Mouse (Mus musculus) intestine, embryonic 14.5 days (tissue): ENCODE measurements around the gene Gpr137. TPM values are rescaled to one million over a fixed set of nuclear protein-coding genes. Genes with fewer than 3 reads are reported as not detected.
A peak's percentile ranks its signal among the peaks of the same experiment; 100 is the strongest.

Source experiments
- ATAC-seq: fragments of 200-750 bp; cut with Nextera tagmentation; replicated peaks from 2 replicates; pipeline ENCODE4 v1.8.0; 2017; ENCODE audit warnings: low read depth, moderate number of reproducible peaks, moderate TSS enrichment, moderate library complexity; ENCODE audit not compliant: low FRiP score, low TSS enrichment
- DNase-seq: peaks from one replicate; pipeline ENCODE4 v3.0.0-alpha.2; 2018; ENCODE audit warnings: low spot score
- H3K27ac ChIP-seq: fragments of 300-500 bp; sonication (generic); 2 replicates; pipeline ENCODE4 v1.5.1; 2014; ENCODE audit warnings: low read depth, mild to moderate bottlenecking, control low read depth
- H3K27me3 ChIP-seq: fragments of 300-500 bp; sonication (generic); replicated peaks from 2 replicates; pipeline ENCODE4 v1.6.1; 2014; ENCODE audit warnings: low read length, control low read depth; ENCODE audit not compliant: control insufficient read depth, insufficient read depth
- H3K36me3 ChIP-seq: fragments of 300-500 bp; sonication (generic); 2 replicates; pipeline ENCODE4 v1.6.1; 2014; ENCODE audit warnings: low read length, control low read depth; ENCODE audit not compliant: control insufficient read depth, insufficient read depth
- H3K4me1 ChIP-seq: fragments of 300-500 bp; sonication (generic); replicated peaks from 2 replicates; pipeline ENCODE4 v1.6.1; 2014; ENCODE audit warnings: low read length, control low read depth, mixed read lengths; ENCODE audit not compliant: control insufficient read depth, insufficient read depth
- H3K4me2 ChIP-seq: fragments of 300-500 bp; sonication (generic); 2 replicates; pipeline ENCODE4 v1.6.1; 2014; ENCODE audit warnings: low read length
- H3K4me3 ChIP-seq: fragments of 300-500 bp; sonication (generic); 2 replicates; pipeline ENCODE4 v1.5.1; 2014; ENCODE audit warnings: low read depth, low read length, control low read depth, mixed read lengths
- H3K9ac ChIP-seq: fragments of 300-500 bp; sonication (generic); 2 replicates; pipeline ENCODE4 v1.6.1; 2014; ENCODE audit warnings: mild to moderate bottlenecking, low read length
- H3K9me3 ChIP-seq: fragments of 300-500 bp; sonication (generic); 2 replicates; pipeline ENCODE4 v1.6.1; 2016; ENCODE audit warnings: low read length, control low read depth; ENCODE audit not compliant: control insufficient read depth
- WGBS: fragments of 180-500 bp; shearing (Covaris S2); extraction: QIAGEN DNeasy Blood & Tissue Kit; methylation state at CpG from one replicate; pipeline ENCODE4 v1.1.7; 2014; 5-methylcytosine and 5-hydroxymethylcytosine counted together
- polyA plus RNA-seq: library from polyadenylated mRNA; unstranded; fragments of >200 nt; fragmentation: Nextera tagmentation; extraction: Ambion mirVana; gene quantifications from 2 replicates; pipeline ENCODE4 v1.2.1, GENCODE M21; 2014

Gene Gpr137
- polyA plus RNA-seq, 1 experiment from 2014 or later, result 20.2 TPM

DNA sequence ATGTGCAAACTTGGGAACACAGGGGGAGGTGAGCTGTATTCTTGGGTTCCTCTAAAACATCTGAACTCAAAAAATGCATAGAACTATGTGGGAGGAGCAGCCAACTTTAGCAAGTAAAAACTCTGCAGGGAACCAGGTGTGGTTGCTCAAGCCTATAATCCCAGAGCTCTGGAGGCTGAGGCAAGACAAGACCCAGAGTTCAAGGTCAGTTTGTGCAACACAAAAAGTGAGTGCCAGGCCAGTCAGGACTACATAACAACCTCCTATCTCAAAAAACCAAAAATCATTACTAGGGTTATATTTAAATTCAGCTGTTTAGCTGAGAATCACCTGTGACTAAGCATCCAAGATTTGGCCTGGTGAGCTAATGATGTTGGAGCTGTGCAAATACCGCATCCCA lies 10.3 kb downstream of the Gpr137 start:
- no peak overlapping the region for H3K4me2 ChIP-seq
- WGBS, result 58% methylated on average over 1 of the region's 1 CpGs
- no peak overlapping the region for H3K4me3 ChIP-seq
- peaks cover 85% of the 10 kb centered on the region for H3K27me3 ChIP-seq
- DNase-seq (no peak), ATAC-seq (no peak)
- no peak overlapping the region for H3K27ac ChIP-seq
- H3K9ac ChIP-seq, result no peak overlapping the region
- peaks cover 6% of the 10 kb centered on the region for H3K4me1 ChIP-seq
- no peaks in the 10 kb centered on the region for H3K9me3 ChIP-seq
- H3K36me3 ChIP-seq, result no peaks in the 10 kb centered on the region

DNA sequence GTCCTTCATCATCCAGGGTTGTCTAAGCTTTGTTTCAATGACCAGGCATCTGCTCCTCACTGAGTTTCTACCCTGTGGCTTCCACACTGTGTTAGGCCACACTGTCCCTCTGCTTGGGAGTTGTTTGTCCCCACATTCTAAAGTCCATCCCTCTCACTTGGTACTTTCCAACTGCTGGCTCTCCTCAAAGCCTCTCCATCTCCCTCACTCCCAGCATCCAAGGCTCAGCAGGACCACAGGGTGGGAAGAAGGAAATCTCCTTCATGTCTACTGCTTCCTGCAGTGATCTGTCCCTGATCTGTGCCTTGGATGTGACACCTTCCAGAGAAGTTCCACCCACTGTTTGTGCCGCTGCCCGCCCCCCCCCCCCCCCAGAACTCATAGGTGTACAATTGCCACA lies 11.3 kb downstream of the Gpr137 start:
- H3K27me3 ChIP-seq, result peaks cover 91% of the 10 kb centered on the region

DNA sequence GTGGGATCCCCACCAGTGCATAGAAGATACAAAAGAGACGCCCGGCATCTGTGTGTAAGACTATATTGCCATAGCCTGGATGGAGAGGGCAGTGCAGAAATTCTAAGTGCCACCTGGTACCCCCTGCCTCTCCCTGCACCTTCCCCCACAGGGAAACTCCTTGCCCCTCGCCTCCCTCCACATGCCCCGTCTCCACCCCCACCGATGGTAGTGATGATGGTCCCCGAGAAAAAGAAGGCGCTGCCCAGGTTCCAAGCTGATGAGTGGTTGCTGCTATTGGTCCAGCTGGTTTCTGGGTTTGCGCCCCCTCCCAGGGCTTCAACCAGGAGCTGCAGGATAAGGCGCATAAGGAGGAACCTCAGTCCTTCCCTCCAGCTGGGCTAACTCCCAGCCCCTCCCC lies 14.2 kb downstream of the Gpr137 start:
- H3K4me1 ChIP-seq, result peaks cover 6% of the 10 kb centered on the region
- no peak overlapping the region for H3K9ac ChIP-seq
- H3K4me2 ChIP-seq, result no peak overlapping the region
- peaks cover 91% of the 10 kb centered on the region for H3K27me3 ChIP-seq
- DNase-seq (no peak), ATAC-seq (no peak)
- no peaks in the 10 kb centered on the region for H3K36me3 ChIP-seq
- H3K9me3 ChIP-seq, result no peaks in the 10 kb centered on the region
- no peak overlapping the region for H3K4me3 ChIP-seq
- WGBS, result 12% methylated on average over 9 of the region's 9 CpGs
- H3K27ac ChIP-seq, result no peak overlapping the region

More for the DNA sequence above, 11.3 kb downstream of the Gpr137 start:
- WGBS, result 7% methylated on average over 2 of the region's 2 CpGs
- no peak overlapping the region for H3K9ac ChIP-seq
- DNase-seq (no peak), ATAC-seq (no peak)
- no peak overlapping the region for H3K27ac ChIP-seq
- peaks cover 6% of the 10 kb centered on the region for H3K4me1 ChIP-seq
- no peak overlapping the region for H3K4me2 ChIP-seq
- H3K4me3 ChIP-seq, result no peak overlapping the region
- H3K36me3 ChIP-seq, result no peaks in the 10 kb centered on the region
- no peaks in the 10 kb centered on the region for H3K9me3 ChIP-seq

DNA sequence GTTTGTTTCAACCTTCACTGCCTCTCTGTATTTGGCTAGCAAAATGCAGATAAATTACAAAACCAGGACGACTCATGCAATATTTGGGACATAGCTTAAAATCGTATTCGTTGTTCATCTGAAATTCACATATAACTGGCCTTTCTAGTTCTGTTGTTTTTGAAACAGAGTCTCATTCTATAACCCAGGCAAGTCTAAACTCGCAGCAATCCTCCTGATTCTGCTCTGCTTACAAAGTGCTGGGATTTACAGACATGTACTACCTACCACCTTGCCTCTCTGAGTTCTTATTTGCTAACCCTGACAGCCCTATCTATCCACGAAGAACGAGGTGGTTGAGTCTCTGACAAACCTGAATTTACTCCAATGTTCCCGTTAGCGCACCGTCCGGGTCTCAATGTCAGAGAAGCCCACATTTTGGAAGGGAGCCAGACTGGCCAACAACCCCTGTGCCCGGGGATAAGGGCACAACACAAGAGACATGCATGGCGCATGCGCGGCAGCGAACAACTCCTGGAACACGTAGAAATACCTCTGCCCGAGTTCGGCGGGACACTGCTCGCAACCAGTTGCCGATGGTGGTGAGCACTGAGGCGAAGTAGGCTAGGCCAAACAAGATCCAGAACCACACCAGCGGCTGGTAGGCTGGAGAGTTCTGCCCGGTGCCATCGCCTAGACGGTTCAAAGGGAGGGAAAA lies 15.6 kb downstream of the Gpr137 start:
- peak overlapping the region; percentile 17 for H3K4me3 ChIP-seq
- H3K9me3 ChIP-seq, result no peaks in the 10 kb centered on the region
- peaks cover 80% of the 10 kb centered on the region for H3K27me3 ChIP-seq
- ATAC-seq, result no peak
- peak overlapping the region; percentile 21 for H3K4me2 ChIP-seq
- no peaks in the 10 kb centered on the region for H3K36me3 ChIP-seq
- no peak for DNase-seq
- peaks cover 6% of the 10 kb centered on the region for H3K4me1 ChIP-seq
- no peak overlapping the region for H3K9ac ChIP-seq
- no peak overlapping the region for H3K27ac ChIP-seq
- WGBS, result 17% methylated on average over 26 of the region's 26 CpGs

DNA sequence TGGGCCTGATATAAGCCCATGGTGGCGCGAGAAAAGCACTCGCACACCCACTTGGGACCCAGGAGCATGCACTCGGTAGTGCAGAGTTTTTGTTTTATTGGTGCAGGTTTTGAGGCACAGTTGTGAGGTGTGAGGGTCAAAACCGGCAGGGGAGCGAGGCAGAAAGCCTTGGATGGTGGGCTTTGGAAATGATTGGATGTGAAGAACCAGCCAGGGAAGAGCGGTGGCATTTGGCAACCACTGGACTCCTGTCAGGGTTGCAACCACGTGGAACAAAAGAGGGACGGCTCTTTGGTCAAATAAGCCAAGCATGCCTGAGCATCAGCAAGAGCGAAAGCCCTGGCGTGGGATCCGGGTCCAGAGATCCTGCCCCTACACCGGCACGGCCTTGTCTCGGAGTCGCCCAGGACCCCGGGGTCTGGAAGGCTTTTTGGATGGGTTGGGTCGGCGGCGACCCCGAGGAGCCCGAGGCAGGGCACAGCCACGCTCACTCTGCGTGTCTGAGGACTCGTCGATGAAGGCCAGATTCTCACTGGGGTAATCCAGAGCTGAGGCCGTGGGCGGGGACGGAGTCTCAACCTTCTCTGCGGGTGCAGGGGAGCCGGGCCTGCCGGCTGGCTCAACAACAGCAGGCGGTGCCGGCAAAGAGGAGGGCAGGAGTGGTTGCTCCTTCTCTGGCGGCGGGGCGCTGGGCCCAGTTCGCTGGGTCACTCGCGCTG lies 16.5 kb downstream of the Gpr137 start:
- H3K4me3 ChIP-seq, result peak overlapping the region; percentile 12
- no peaks in the 10 kb centered on the region for H3K36me3 ChIP-seq
- no peak overlapping the region for H3K9ac ChIP-seq
- H3K27ac ChIP-seq, result no peak overlapping the region
- peaks cover 70% of the 10 kb centered on the region for H3K27me3 ChIP-seq
- H3K9me3 ChIP-seq, result no peaks in the 10 kb centered on the region
- peak overlapping the region; percentile 40 for H3K4me2 ChIP-seq
- DNase-seq, result no peak
- no peak for ATAC-seq
- H3K4me1 ChIP-seq, result peaks cover 7% of the 10 kb centered on the region
- 9% methylated on average over 40 of the region's 40 CpGs for WGBS

DNA sequence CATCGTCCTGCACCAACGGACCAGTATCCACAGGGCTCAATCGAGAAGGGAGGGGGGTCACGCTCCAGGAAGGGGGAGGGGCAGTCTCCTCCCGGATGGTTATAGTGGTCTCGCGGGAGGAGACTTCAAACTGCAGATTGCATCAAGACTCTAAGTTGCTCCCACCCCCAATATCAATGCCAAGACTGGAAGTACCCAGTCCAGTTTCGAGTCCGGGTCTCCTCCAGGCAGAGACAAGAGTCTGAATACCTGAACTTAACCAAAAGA lies 17.0 kb downstream of the Gpr137 start, which contains the start of gene Catsperz:
Gene Catsperz (minus strand): TSS at position 74 of the 267 bp plus-strand sequence.
- peaks cover 65% of the 10 kb centered on the region for H3K27me3 ChIP-seq
- H3K27ac ChIP-seq, result no peak within 1 kb of the TSS

DNA sequence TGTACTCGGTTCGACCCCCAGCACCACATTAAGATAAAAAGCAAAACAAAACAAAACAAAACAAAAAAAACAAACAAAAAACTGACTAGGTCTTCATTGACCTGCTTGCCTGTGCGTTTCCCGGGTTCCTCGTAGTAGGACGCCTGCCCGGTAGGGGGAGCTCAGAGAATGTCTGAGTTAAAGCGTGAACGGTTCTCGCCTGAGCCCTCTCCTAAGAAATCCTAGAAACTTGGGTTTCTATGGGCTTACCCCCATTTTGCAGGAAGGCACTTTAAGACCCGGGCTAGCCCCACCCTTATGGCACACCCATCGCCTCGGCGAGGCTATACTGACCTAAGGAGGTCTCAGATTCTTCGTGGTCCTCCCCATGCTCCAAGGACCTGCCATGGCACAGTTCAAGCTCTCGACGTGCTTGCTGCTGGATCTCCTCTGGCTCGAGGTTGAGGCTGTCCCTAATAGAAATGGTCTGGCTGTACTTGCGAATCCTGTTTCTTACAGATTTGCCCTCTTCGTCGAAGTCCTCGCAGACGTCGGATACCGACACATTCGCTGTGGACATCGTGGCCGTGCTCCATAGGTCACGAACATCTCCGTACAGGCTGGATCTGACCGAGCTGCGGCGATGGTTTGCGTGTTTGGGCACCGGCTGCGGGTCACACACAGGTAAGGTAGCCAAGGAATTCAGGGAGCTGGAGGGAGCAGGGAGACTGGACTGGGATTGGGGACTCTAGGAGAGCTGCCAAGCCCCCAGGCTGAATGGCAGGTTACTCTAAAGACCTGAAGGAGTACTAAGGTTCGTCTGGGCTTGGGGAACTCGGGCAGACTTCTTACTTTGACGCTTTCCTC lies 17.6 kb downstream of the Gpr137 start:
- H3K9ac ChIP-seq, result no peak overlapping the region
- H3K27me3 ChIP-seq, result peaks cover 62% of the 10 kb centered on the region
- no peak for ATAC-seq

More for the DNA sequence above, 17.0 kb downstream of the Gpr137 start, which contains the start of gene Catsperz:
- Histone ChIP-seq H3K4me3 (peak within 1 kb of the TSS; percentile 14), H3K4me1 (peaks cover 12% of the 10 kb centered on the region), H3K9me3 (no peaks in the 10 kb centered on the region), H3K36me3 (no peaks in the 10 kb centered on the region), H3K9ac (no peak within 1 kb of the TSS), H3K4me2 (peak within 1 kb of the TSS; percentile 40)
- no peak for DNase-seq
- WGBS, result 6% methylated on average over 9 of the region's 9 CpGs
- ATAC-seq, result no peak

DNA sequence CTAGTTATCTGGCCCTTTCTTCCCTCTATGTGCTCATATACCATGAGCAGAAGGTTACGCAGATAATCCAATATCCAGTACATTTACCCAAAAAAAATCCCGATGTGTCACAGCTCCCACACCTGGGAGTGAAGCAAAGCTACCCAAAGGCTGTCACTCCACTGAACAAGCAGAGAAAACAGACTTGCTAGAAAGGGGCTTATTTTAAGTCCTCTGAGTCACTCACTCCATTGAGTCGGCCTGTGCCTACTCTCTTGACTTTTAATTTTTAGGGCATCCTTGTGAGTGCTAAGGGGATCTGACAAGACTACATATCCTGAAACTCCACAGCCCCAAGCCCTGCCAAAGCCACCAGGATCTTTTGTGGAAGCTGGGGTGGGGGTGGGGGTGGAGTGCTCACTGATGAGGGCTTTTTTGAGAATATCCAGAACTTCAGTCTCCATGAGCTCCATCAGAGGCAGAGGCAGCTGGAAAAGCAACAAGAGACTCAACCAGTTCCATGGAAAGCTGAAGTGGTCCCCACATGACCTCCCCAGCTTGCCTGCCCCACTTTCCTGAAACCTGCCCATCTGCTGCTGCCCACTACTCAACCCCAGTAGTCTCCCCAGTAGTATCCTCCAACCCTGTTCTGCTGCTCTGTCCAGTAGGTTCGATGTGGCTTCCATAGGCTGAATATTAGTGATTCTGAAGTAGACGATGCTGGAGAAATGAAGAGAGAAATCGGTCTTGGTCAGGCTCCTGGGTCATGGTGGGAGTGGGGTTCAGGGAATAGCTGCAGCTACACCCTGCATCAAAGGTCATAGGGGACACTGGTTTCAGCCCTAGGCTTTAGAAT lies 19.2 kb downstream of the Gpr137 start:
- H3K36me3 ChIP-seq, result peaks cover 5% of the 10 kb centered on the region; the same call in 1 of the 2 replicates
- no peaks in the 10 kb centered on the region for H3K9me3 ChIP-seq
- DNase-seq, result no peak
- H3K4me2 ChIP-seq, result no peak overlapping the region
- no peak for ATAC-seq
- no peak overlapping the region for H3K27ac ChIP-seq
- peaks cover 20% of the 10 kb centered on the region for H3K4me1 ChIP-seq
- H3K9ac ChIP-seq, result no peak overlapping the region
- peaks cover 52% of the 10 kb centered on the region for H3K27me3 ChIP-seq
- WGBS, result 58% methylated on average over 6 of the region's 6 CpGs
- no peak overlapping the region for H3K4me3 ChIP-seq

More for the DNA sequence above, 17.6 kb downstream of the Gpr137 start:
- peak; percentile 90 for DNase-seq
- no peak overlapping the region for H3K27ac ChIP-seq
- H3K36me3 ChIP-seq, result no peaks in the 10 kb centered on the region
- no peaks in the 10 kb centered on the region for H3K9me3 ChIP-seq
- WGBS, result 5% methylated on average over 39 of the region's 39 CpGs
- H3K4me1 ChIP-seq, result peaks cover 18% of the 10 kb centered on the region
- H3K4me3 ChIP-seq, result peak overlapping the region; percentile 14
- H3K4me2 ChIP-seq, result peak overlapping the region; percentile 40
